Mouse (Mus musculus) liver, postnatal 0 days (tissue): ENCODE measurements around the gene Gm21974.

Source experiments
- CTCF ChIP-seq: sonication (generic); IDR thresholded peaks from 2 replicates; pipeline ENCODE4 v1.5.1; 2016; ENCODE audit warnings: antibody characterized with exemption, low read depth
- EP300 ChIP-seq: IDR thresholded peaks from 2 replicates; pipeline ENCODE4 v1.6.1; 2016; ENCODE audit warnings: antibody characterized with exemption, low read depth, mild to moderate bottlenecking

DNA sequence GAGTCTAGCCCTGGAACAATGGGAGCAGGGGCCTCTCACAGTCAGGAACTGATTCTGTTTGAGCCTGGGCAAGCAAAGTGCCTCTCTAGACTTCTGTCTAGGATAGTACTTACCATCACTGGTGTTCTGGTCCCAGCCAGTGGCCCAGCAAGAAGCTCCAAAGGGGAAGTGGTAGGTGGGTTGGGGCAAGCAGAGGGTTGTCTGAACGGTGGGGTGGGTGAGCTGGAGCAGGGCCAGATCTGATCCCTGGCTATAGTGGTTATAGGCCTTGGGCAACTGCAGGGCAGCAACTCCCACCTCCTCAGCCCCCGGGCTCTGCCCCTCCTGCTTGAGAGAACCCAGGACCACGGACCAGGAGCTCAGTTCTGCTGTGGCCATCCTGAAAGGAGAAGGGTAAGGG lies 6.4 kb downstream of the Gm21974 start:
- TF ChIP-seq CTCF = no peak
- TF ChIP-seq EP300 = no peak
